ENCODE assay signal across 13 mouse cellular contexts in the genomic region with DNA sequence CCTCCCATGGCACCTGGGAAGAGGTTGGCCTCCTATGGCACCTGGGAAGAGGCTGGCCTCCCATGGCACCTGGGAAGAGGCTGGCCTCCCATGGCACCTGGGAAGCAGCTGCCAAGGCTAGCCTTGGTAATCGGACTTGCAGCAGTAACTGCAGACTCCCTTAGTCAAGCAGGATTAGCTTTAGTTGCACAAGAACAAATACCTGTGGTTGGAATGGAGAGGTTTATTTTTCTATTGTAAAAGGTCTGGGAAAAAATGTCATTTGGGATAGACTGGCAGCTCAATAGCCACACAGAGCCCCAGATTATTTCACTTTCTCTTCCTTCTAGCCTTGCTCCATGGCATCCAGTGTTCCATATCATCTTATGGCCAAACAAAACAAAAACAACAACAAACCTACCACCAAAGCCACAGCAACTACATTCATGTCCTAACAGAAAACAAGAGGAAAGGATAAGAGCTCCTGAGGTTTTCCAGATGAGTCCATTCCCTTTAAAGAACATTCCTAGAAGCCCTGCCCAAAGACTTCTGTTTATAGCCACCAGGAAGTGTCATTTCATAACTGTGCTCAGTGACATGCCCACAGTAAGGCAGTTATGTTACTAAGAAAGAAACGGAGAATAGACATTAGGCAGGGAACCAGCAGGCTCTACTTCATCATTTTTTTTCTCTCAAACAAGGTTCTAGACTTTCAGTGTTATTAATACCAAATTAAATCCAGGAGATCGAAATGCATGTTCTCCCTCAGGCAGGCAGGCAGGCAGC. TPM values are rescaled to one million over a fixed set of nuclear protein-coding genes. Genes with fewer than 3 reads are reported as not detected.
DNase-seq lines count a peak whose midpoint lies in the region; TF ChIP-seq lines count a peak whose summit lies in the region.
"Had no signal": no experiment of that assay in that cellular context is flagged by ENCODE, and none has a peak within 500 bp of the region (broad histone marks: within the 10 kb centered on the region; RNA-seq: fewer than 3 reads in every experiment).

No protein-coding gene starts in this region.

- H3K4me3 ChIP-seq in ES-E14 (ENCODE audit: insufficient read depth in 1 of 2, low read depth in 1 of 2, low read length in 2 of 2, poor library complexity in 1 of 2, severe bottlenecking in 1 of 2), result peak overlapping the region in 1 of 2 experiments; percentile 48; a peak in 1 of 4 replicates
- H3K4me3 ChIP-seq in bone marrow macrophage, adult 2 months (ENCODE audit: insufficient read depth, low read length), result peak overlapping the region; percentile 46
- H3K4me3 ChIP-seq: forebrain, embryonic 15.5 days; liver, embryonic 13.5 days had no signal

- in situ Hi-C loops in ES-E14 (cut with MboI; ENCODE audit: low sequenced_read_pairs in 2 of 2, unreplicated experiment in 2 of 2), result no loop called here

- intact Hi-C loops in heart, postnatal 14 days (cut with DNase I), result no loop called here

- H3K36me3 ChIP-seq in ES-E14 (ENCODE audit: control insufficient read depth, insufficient read depth, low read length, poor library complexity, severe bottlenecking), result no peaks in the 10 kb centered on the region
- H3K36me3 ChIP-seq: forebrain, embryonic 15.5 days; liver, embryonic 13.5 days had no signal

- no peak for TF ChIP-seq POLR2A in bone marrow macrophage, adult 2 months (IDR thresholded peaks at IDR 0.05; ENCODE audit: borderline replicate concordance, low read depth, low read length)

- no peak for TF ChIP-seq CTCF in bone marrow macrophage, adult 2 months (IDR thresholded peaks at IDR 0.05; ENCODE audit: low read depth, low read length)

- no peak overlapping the region for H3K27ac ChIP-seq in ES-E14 (ENCODE audit: insufficient read depth, low read depth, low read length, poor library complexity, severe bottlenecking)
- peak overlapping the region; percentile 52 for H3K27ac ChIP-seq in bone marrow macrophage, adult 2 months (ENCODE audit: insufficient read depth, low read depth, low read length)
- H3K27ac ChIP-seq: forebrain, embryonic 15.5 days; liver, embryonic 13.5 days had no signal

- 0 out of 2 replicates have a peak overlapping the region, but pooled peaks have one; percentile 14 for H3K9ac ChIP-seq in ES-E14 (ENCODE audit: insufficient read depth, low read depth, low read length, poor library complexity, severe bottlenecking)
- H3K9ac ChIP-seq: forebrain, embryonic 15.5 days; liver, embryonic 13.5 days had no signal

- peak; percentile 13 for DNase-seq in heart, adult 8-10 months (ENCODE audit: low spot score)
- DNase-seq in heart, postnatal 14 days, result no peak
- DNase-seq in ES-E14 (ENCODE audit: low read depth, low spot score), result no peak
- DNase-seq in lung, postnatal 4 days, result peak; percentile 5 to 25
- DNase-seq in left cerebral cortex, adult 8-10 months (ENCODE audit: low spot score in 2 of 2), result no peak
- DNase-seq in yolk sac, embryonic 10.5 days (ENCODE audit: low spot score), result no peak
- DNase-seq in frontal cortex, postnatal 25 days (ENCODE audit: low spot score in 2 of 2), result no peak
- DNase-seq: cerebellum, postnatal 10 days; kidney, postnatal 10 days; left cerebral cortex, postnatal 4 days; liver, embryonic 13.5 days had no signal

- H3K4me1 ChIP-seq in ES-E14 (ENCODE audit: control insufficient read depth in 2 of 2, insufficient read depth in 2 of 2, low read length in 2 of 2, poor library complexity in 1 of 2), result no peaks in the 10 kb centered on the region
- H3K4me1 ChIP-seq in bone marrow macrophage, adult 2 months (ENCODE audit: control insufficient read depth, insufficient read depth, low read length), result peaks cover 10% of the 10 kb centered on the region
- H3K4me1 ChIP-seq: forebrain, embryonic 15.5 days had no signal

- H3K9me3 ChIP-seq in ES-E14 (ENCODE audit: control insufficient read depth, insufficient read depth, low read depth, low read length), result no peaks in the 10 kb centered on the region
- H3K9me3 ChIP-seq: forebrain, embryonic 15.5 days; liver, embryonic 13.5 days had no signal

TF ChIP-seq in ES-E14, 5 proteins besides CTCF, POLR2A, EP300 and RAD21:
- TF ChIP-seq CHD2 (IDR thresholded peaks at IDR 0.05; ENCODE audit: low read depth, low read length) (no peak), MAFK (IDR thresholded peaks at IDR 0.05; ENCODE audit: insufficient read depth, low read depth, low read length) (no peak), HCFC1 (IDR thresholded peaks at IDR 0.05; ENCODE audit: borderline replicate concordance, insufficient read depth, low read length) (no peak), ZNF384 (IDR thresholded peaks at IDR 0.05; ENCODE audit: low read depth, low read length) (no peak), ZC3H11A (IDR thresholded peaks at IDR 0.05; ENCODE audit: borderline replicate concordance, low read depth, low read length) (no peak)

RNA-seq across cellular contexts. Expression of gene Ncoa1, which starts 46.7 kb away (rescaled TPM):
- total RNA-seq in heart, adult 8-10 months (2022), result 10 to 100 TPM; 28.7 to 31.0 (median 29.4) TPM
- 10 to 100 TPM; 32.1 to 33.6 TPM for total RNA-seq in heart, postnatal 14 days (2021)
- 11.8 and 13.3 TPM in 2 replicates for total RNA-seq in ES-E14 (2012; rRNA removed)
- polyA plus RNA-seq in bone marrow macrophage, adult 2 months (2012; ENCODE audit: insufficient read depth, insufficient read length, missing spikeins), result 32.6 and 35.2 TPM in 2 replicates
- total RNA-seq in left cerebral cortex, adult 8-10 months (2022), result 100 to 1,000 TPM; 104 to 121 (median 107) TPM

Comparison
In these comparisons a context has a peak if more than half of its experiments do, and no peak if none do; other contexts are left out.
1. DNase-seq: peak in heart, adult 8-10 months (single experiment) and lung, postnatal 4 days (2 of 2); none in heart, postnatal 14 days (0 of 2), ES-E14 (single experiment), left cerebral cortex, adult 8-10 months (0 of 2), yolk sac, embryonic 10.5 days (single experiment) and frontal cortex, postnatal 25 days (0 of 2).